Mouse (Mus musculus) thymus, adult 2 months (tissue): ENCODE results near the gene Hnrnph1. TPM values are rescaled to one million over a fixed set of nuclear protein-coding genes. Genes with fewer than 3 reads are reported as not detected.

Experiments
- DNase-seq: peaks from one replicate; pipeline ENCODE4 v3.0.0; 2021
- H3K27ac ChIP-seq: fragments of 200-500 bp; 2 replicates; pipeline ENCODE4 v1.5.1; 2012; ENCODE audit warnings: low read length, control low read depth; ENCODE audit not compliant: control insufficient read depth, insufficient read depth
- H3K27me3 ChIP-seq: fragments of 200-500 bp; 2 replicates; pipeline ENCODE4 v1.6.1; 2012; ENCODE audit warnings: mild to moderate bottlenecking, low read length, moderate library complexity, mixed read lengths; ENCODE audit not compliant: control insufficient read depth, insufficient read depth
- H3K36me3 ChIP-seq: fragments of 200-500 bp; 2 replicates; pipeline ENCODE4 v1.6.1; 2012; ENCODE audit warnings: mild to moderate bottlenecking, low read length, moderate library complexity; ENCODE audit not compliant: control insufficient read depth, insufficient read depth
- H3K4me1 ChIP-seq: fragments of 200-500 bp; replicated peaks from 2 replicates; pipeline ENCODE4 v1.6.1; 2012; ENCODE audit warnings: low read length; ENCODE audit not compliant: control insufficient read depth, insufficient read depth
- H3K4me3 ChIP-seq: fragments of 200-500 bp; 2 replicates; pipeline ENCODE4 v1.5.1; 2012; ENCODE audit warnings: mild to moderate bottlenecking, low read length, control low read depth, moderate library complexity; ENCODE audit not compliant: control insufficient read depth, insufficient read depth
- CTCF ChIP-seq: fragments of 200-500 bp; IDR thresholded peaks from 2 replicates; pipeline ENCODE4 v1.5.1; 2012; ENCODE audit warnings: mild to moderate bottlenecking, control low read depth, low read length, moderate library complexity, borderline replicate concordance; ENCODE audit not compliant: control insufficient read depth, poor library complexity, insufficient read depth; ENCODE audit errors: extremely low read depth
- POLR2A ChIP-seq: fragments of 200-500 bp; IDR thresholded peaks from 2 replicates; pipeline ENCODE4 v1.6.1; 2012; ENCODE audit warnings: mild to moderate bottlenecking, low read length, control low read depth, moderate library complexity; ENCODE audit not compliant: control insufficient read depth, poor library complexity, insufficient read depth; ENCODE audit errors: extremely low read depth
- WGBS: fragments of 180-500 bp; shearing (Covaris S2); methylation state at CpG from one replicate; pipeline ENCODE4 v1.1.7; 2018; 5-methylcytosine and 5-hydroxymethylcytosine counted together
- polyA plus RNA-seq: library from polyadenylated mRNA; depleted of rRNA; stranded (reverse); fragments of >200 nt; gene quantifications from 2 replicates; pipeline ENCODE4 v1.2.3, GENCODE M21; 2012; rRNA removed

Gene Hnrnph1
- polyA plus RNA-seq, 1 experiment: 164 TPM

DNA sequence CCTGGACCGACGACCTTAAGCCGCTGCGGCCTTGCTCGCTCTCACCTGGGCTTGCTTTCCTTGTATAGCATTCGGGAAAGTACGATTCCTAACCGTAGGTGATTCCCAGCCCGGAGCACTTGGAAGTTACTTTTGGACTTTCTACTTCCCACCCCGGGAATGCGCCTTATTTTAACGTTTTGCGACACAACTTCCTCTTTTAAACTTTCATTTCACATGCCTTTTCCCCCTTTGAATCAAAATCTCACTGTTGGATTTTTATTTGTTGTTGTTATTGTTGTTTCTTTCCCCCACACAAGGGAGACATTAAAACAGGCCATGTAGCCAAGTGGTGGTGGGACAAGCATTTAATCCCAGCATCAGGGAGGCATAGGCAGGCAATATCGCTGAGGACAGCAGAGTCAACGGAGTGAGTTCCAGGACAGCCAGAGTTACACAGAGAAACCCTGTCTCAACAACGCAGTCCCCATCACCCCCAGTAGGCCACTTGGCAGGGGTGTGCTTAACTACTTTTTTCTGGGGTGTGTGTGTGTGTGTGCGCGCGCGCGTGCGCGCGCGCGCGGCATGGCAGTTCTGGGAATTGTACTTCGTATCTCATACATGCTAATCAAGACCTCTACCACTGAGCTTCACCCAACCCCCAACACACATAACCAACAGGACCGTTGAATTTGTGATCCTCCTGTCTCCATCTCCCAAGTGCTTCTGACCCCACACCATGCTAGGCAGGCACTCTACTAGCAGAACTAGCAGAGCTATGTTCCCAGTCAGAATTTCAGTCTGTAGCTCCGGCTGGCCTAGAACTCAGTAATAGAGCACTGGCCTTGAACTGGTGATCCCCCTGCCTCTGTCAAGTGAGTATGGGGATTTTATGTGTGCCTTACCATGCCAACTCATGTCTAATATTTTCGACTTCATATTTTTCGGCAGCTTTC is 54.6 kb downstream of the Hnrnph1 start:
- WGBS: 35% methylated on average over 32 of the region's 32 CpGs
- Histone ChIP-seq H3K4me3 (peak overlapping the region; percentile 97), H3K27me3 (no peaks in the 10 kb centered on the region), H3K36me3 (no peaks in the 10 kb centered on the region), H3K27ac (peak overlapping the region; percentile 28; the same call in 1 of the 2 replicates), H3K4me1 (peaks cover 5% of the 10 kb centered on the region)
- peak; percentile 21 for DNase-seq
- TF ChIP-seq POLR2A (no peak; the same call in 1 of the 2 replicates), CTCF (no peak)

- no peak overlapping the region for H3K27ac ChIP-seq
- peaks cover 5% of the 10 kb centered on the region for H3K4me1 ChIP-seq
- no peaks in the 10 kb centered on the region for H3K27me3 ChIP-seq
- H3K36me3 ChIP-seq: no peaks in the 10 kb centered on the region
- TF ChIP-seq CTCF: no peak
- no peak for TF ChIP-seq POLR2A
- H3K4me3 ChIP-seq: no peak overlapping the region
- 97% methylated on average over 3 of the region's 3 CpGs for WGBS
- DNase-seq: no peak
Measured at GRCm38 (mm10) chr11:50432069-50432440, 55.3 kb downstream of the Hnrnph1 start.

- H3K4me1 ChIP-seq: peaks cover 5% of the 10 kb centered on the region
- no peak overlapping the region for H3K27ac ChIP-seq
- no peaks in the 10 kb centered on the region for H3K36me3 ChIP-seq
- no peaks in the 10 kb centered on the region for H3K27me3 ChIP-seq
- TF ChIP-seq CTCF (no peak), POLR2A (no peak)
- H3K4me3 ChIP-seq: no peak overlapping the region
- no peak for DNase-seq
- 18% methylated on average over 5 of the region's 5 CpGs for WGBS
Measured at GRCm38 (mm10) chr11:50432896-50433295, 56.1 kb downstream of the Hnrnph1 start.

Other genes with a start within 250 kb of the Hnrnph1 start
- gene Tbc1d9b, start 245.6 kb upstream of the Hnrnph1 start, polyA plus RNA-seq: 58.7 and 70.3 TPM in 2 replicates
- gene Mrnip, start 202.5 kb upstream of the Hnrnph1 start, polyA plus RNA-seq: 8.7 and 8.9 TPM in 2 replicates
- gene Sqstm1, start 166.2 kb upstream of the Hnrnph1 start, polyA plus RNA-seq: 159 and 173 TPM in 2 replicates
- 29.5 and 29.7 TPM in 2 replicates for gene Mgat4b, start 166.1 kb upstream of the Hnrnph1 start, polyA plus RNA-seq
- 34.4 and 46.9 TPM in 2 replicates for gene Ltc4s, start 138.4 kb upstream of the Hnrnph1 start, polyA plus RNA-seq
- 35.3 and 41.4 TPM in 2 replicates for gene Maml1, start 84.7 kb upstream of the Hnrnph1 start, polyA plus RNA-seq
- 43.1 and 44.3 TPM in 2 replicates for gene Canx, start 51.3 kb upstream of the Hnrnph1 start, polyA plus RNA-seq
- 0.16 TPM in 1 of 2 replicates, not detected in the other for gene Cby3, start 22.5 kb upstream of the Hnrnph1 start, polyA plus RNA-seq
- 9.5 and 10.7 TPM in 2 replicates for gene Rufy1, start 54.1 kb downstream of the Hnrnph1 start, polyA plus RNA-seq
- gene Adamts2, start 225.1 kb downstream of the Hnrnph1 start, polyA plus RNA-seq: 4.9 and 5.5 TPM in 2 replicates